ENCODE assay signal across 18 mouse cellular contexts in the genomic region with DNA sequence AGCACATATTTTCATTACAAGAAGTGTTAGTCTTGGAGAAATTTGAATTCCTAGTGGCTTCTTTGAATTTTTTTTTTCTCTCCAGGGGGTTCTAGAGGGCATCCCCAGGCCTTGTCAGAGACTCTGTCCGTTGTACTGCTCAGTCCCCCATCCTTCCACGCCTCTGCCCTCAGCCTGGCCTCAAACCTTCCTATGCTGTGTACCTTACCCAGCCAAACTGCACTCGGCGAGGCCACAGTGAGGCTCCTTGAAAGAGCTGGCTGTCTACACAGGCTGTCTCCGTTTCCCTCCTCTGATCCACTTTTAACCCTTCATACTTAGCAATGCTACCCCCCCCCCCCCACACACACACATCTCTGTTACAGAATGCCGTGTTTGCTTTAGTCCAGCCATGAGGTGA. TPM values are rescaled to one million over a fixed set of nuclear protein-coding genes. Genes with fewer than 3 reads are reported as not detected.
"Had no signal": no experiment of that assay in that cellular context is flagged by ENCODE, and none has a peak within 500 bp of the region (broad histone marks: within the 10 kb centered on the region; RNA-seq: fewer than 3 reads in every experiment).

No protein-coding gene starts in this region.

- H3K9me3 ChIP-seq: embryonic facial prominence, embryonic 10.5 days; embryonic facial prominence, embryonic 12.5 days; embryonic facial prominence, embryonic 13.5 days; embryonic facial prominence, embryonic 15.5 days; forebrain, embryonic 10.5 days; forebrain, embryonic 15.5 days had no signal

- H3K9ac ChIP-seq: embryonic facial prominence, embryonic 15.5 days had no signal

- H3K36me3 ChIP-seq: embryonic facial prominence, embryonic 10.5 days; embryonic facial prominence, embryonic 12.5 days; embryonic facial prominence, embryonic 13.5 days; embryonic facial prominence, embryonic 15.5 days; forebrain, embryonic 10.5 days; forebrain, embryonic 15.5 days had no signal

- H3K27ac ChIP-seq: embryonic facial prominence, embryonic 10.5 days; embryonic facial prominence, embryonic 12.5 days; embryonic facial prominence, embryonic 13.5 days; embryonic facial prominence, embryonic 15.5 days; forebrain, embryonic 15.5 days; heart, adult 2 months had no signal

- DNase-seq: cerebellum, adult 9-10 months; cerebellum, adult 9-11 months; gastrocnemius, postnatal 25 days had no signal

RNA-seq across cellular contexts. Expression of gene Tmem121b, which starts 31.4 kb away (rescaled TPM):
- total RNA-seq: gastrocnemius, adult 18-20 months; gastrocnemius, adult 2 months; gastrocnemius, adult 8-10 months; gastrocnemius, postnatal 25 days; gastrocnemius, postnatal 36 days; granulocyte monocyte progenitor cell, adult 5-6 weeks; heart, adult 18-20 months; heart, adult 2 months; heart, adult 8-10 months had no signal
- polyA plus RNA-seq: erythroblast, embryonic 14.5 days; heart, adult 2 months had no signal
